Mouse (Mus musculus): Measurements from ENCODE around the gene Rilp. TPM values are rescaled to one million over a fixed set of nuclear protein-coding genes. Genes with fewer than 3 reads are reported as not detected.
A peak's percentile ranks its signal among the peaks of the same experiment; 100 is the strongest.

Gene Rilp
- polyA plus RNA-seq, 1 experiment: 1.6 TPM

GRCm38 (mm10) chr11:75468410-75468809 is 41.5 kb upstream of the Rilp start:
- no peak for DNase-seq (ENCODE audit: low read depth in 1 of 2, low spot score in 2 of 2)
- H3K4me1 ChIP-seq (ENCODE audit: control insufficient read depth, insufficient read depth, insufficient read length): no peaks in the 10 kb centered on the region; the same call in 1 of the 2 replicates
- peak overlapping the region; percentile 53; the same call in 1 of the 2 replicates for H3K4me3 ChIP-seq (ENCODE audit: extremely low read depth, insufficient read depth, insufficient read length)
- whole genome bisulfite sequencing: 53% methylated on average over 7 of the region's 7 CpGs
- no peak overlapping the region for H3K27ac ChIP-seq (ENCODE audit: insufficient read depth, low read length)
- no peaks in the 10 kb centered on the region; the same call in 1 of the 2 replicates for H3K36me3 ChIP-seq (ENCODE audit: control insufficient read depth, insufficient read depth, low read length)
- TF ChIP-seq POLR2A (IDR thresholded peaks at IDR 0.05; ENCODE audit: low read depth, low read length): no peak
- no peak for TF ChIP-seq CTCF (IDR thresholded peaks at IDR 0.05; ENCODE audit: extremely low read depth, insufficient read depth, insufficient read length, insufficient replicate concordance)
- no peaks in the 10 kb centered on the region for H3K27me3 ChIP-seq (ENCODE audit: control insufficient read depth, insufficient read depth, low read length)

- Histone ChIP-seq H3K4me3 (ENCODE audit: extremely low read depth, insufficient read depth, insufficient read length) (no peak overlapping the region), H3K36me3 (ENCODE audit: control insufficient read depth, insufficient read depth, low read length) (no peaks in the 10 kb centered on the region; the same call in 1 of the 2 replicates), H3K4me1 (ENCODE audit: control insufficient read depth, insufficient read depth, insufficient read length) (no peaks in the 10 kb centered on the region; the same call in 1 of the 2 replicates), H3K27me3 (ENCODE audit: control insufficient read depth, insufficient read depth, low read length) (no peaks in the 10 kb centered on the region), H3K27ac (ENCODE audit: insufficient read depth, low read length) (no peak overlapping the region)
- 96% methylated on average over 4 of the region's 4 CpGs for WGBS
- DNase-seq (ENCODE audit: low read depth in 1 of 2, low spot score in 2 of 2): no peak
- TF ChIP-seq CTCF (IDR thresholded peaks at IDR 0.05; ENCODE audit: extremely low read depth, insufficient read depth, insufficient read length, insufficient replicate concordance) (no peak), POLR2A (IDR thresholded peaks at IDR 0.05; ENCODE audit: low read depth, low read length) (no peak)
Observed at GRCm38 (mm10) chr11:75469261-75469660, 40.6 kb upstream of the Rilp start.

- Histone ChIP-seq H3K4me1 (ENCODE audit: control insufficient read depth, insufficient read depth, insufficient read length) (no peaks in the 10 kb centered on the region; the same call in 1 of the 2 replicates), H3K36me3 (ENCODE audit: control insufficient read depth, insufficient read depth, low read length) (no peaks in the 10 kb centered on the region; the same call in 1 of the 2 replicates), H3K27ac (ENCODE audit: insufficient read depth, low read length) (no peak overlapping the region), H3K27me3 (ENCODE audit: control insufficient read depth, insufficient read depth, low read length) (no peaks in the 10 kb centered on the region), H3K4me3 (ENCODE audit: extremely low read depth, insufficient read depth, insufficient read length) (no peak overlapping the region)
- no peak for DNase-seq (ENCODE audit: low read depth in 1 of 2, low spot score in 2 of 2)
- WGBS: 87% methylated on average over 3 of the region's 3 CpGs
- TF ChIP-seq CTCF (IDR thresholded peaks at IDR 0.05; ENCODE audit: extremely low read depth, insufficient read depth, insufficient read length, insufficient replicate concordance) (no peak), POLR2A (IDR thresholded peaks at IDR 0.05; ENCODE audit: low read depth, low read length) (no peak)
Observed at GRCm38 (mm10) chr11:75470675-75471074, 39.2 kb upstream of the Rilp start.

DNA sequence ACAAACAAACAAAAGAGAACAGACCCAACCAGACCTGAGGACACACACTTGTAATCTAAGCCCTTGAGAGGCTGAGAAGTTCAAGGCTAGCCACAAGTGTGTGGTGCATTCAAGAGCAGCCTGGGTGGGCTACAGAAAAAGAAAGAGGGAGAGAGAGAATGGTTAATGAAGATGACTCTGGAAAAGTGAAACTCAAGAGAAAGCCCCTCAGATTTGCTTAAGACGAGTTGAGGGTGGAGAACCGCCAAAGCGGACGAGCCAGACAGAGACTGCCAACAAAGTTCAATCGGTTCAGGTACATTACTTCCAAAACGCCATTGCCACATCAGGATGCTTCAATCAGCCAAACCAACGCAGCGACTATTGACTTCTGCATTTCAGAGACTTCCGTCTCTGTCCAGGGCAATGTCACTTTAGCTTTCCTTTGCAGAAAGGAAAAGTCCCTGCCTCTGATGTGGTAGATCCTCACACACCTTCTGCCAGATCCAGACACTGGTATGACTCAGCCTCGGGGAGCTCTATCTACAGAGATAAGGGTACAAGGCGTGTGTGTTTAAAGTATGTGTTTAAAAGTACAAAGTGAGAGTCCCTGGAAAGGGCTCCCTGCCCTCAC is 37.3 kb upstream of the Rilp start:
- 44% methylated on average over 11 of the region's 11 CpGs for WGBS
- Histone ChIP-seq H3K4me1 (ENCODE audit: control insufficient read depth, insufficient read depth, insufficient read length) (no peaks in the 10 kb centered on the region; the same call in 1 of the 2 replicates), H3K4me3 (ENCODE audit: extremely low read depth, insufficient read depth, insufficient read length) (no peak overlapping the region), H3K27ac (ENCODE audit: insufficient read depth, low read length) (no peak overlapping the region), H3K27me3 (ENCODE audit: control insufficient read depth, insufficient read depth, low read length) (no peaks in the 10 kb centered on the region), H3K36me3 (ENCODE audit: control insufficient read depth, insufficient read depth, low read length) (no peaks in the 10 kb centered on the region)
- TF ChIP-seq POLR2A (IDR thresholded peaks at IDR 0.05; ENCODE audit: low read depth, low read length): no peak
- no peak for TF ChIP-seq CTCF (IDR thresholded peaks at IDR 0.05; ENCODE audit: extremely low read depth, insufficient read depth, insufficient read length, insufficient replicate concordance)
- no peak for DNase-seq (ENCODE audit: low read depth in 1 of 2, low spot score in 2 of 2)

DNA sequence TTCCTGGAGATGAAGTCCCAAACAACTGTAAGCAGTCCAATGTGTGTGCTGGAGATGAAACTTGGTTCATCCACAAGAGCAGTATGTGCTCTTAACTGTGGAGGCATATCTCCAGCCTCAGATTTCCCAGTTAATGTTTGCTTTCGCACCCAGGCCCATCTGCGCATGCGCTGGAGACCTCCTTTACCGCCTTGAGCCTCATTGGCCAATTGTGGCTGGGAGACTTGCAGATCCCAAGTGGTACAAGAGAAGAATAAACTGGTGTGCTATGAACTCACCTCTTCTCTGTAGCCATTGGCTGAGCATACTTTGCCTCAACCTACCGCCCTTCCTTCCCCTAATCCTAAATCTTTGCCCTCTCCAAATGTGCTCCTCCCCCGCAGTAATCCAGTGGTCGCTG is 36.5 kb upstream of the Rilp start:
- Histone ChIP-seq H3K4me3 (ENCODE audit: extremely low read depth, insufficient read depth, insufficient read length) (no peak overlapping the region), H3K4me1 (ENCODE audit: control insufficient read depth, insufficient read depth, insufficient read length) (no peaks in the 10 kb centered on the region; the same call in 1 of the 2 replicates), H3K36me3 (ENCODE audit: control insufficient read depth, insufficient read depth, low read length) (no peaks in the 10 kb centered on the region), H3K27me3 (ENCODE audit: control insufficient read depth, insufficient read depth, low read length) (no peaks in the 10 kb centered on the region), H3K27ac (ENCODE audit: insufficient read depth, low read length) (no peak overlapping the region)
- 86% methylated on average over 7 of the region's 7 CpGs for WGBS
- no peak for DNase-seq (ENCODE audit: low read depth in 1 of 2, low spot score in 2 of 2)
- TF ChIP-seq POLR2A (IDR thresholded peaks at IDR 0.05; ENCODE audit: low read depth, low read length): no peak
- TF ChIP-seq CTCF (IDR thresholded peaks at IDR 0.05; ENCODE audit: extremely low read depth, insufficient read depth, insufficient read length, insufficient replicate concordance): no peak

DNA sequence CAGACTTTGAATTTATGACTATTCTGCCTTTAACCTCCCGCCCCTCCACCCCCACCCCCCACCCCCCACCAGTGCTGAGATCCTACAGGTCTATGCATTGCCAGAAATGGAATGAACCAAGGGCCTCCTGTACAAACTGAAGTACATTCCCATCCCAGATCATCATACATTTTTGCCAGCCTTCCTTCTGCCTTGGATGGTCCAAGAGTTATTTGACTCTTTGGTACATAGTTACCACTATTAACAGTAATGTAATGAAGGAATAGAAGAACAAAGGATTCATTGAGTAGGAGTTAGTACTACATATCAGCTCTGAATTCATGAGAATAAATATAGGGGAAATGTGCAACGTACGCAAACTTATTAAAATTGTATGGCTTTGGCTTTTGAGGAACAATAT is 23.7 kb upstream of the Rilp start:
- DNase-seq (ENCODE audit: low read depth in 1 of 2, low spot score in 2 of 2): no peak
- Histone ChIP-seq H3K36me3 (ENCODE audit: control insufficient read depth, insufficient read depth, low read length) (peaks cover 14% of the 10 kb centered on the region), H3K27me3 (ENCODE audit: control insufficient read depth, insufficient read depth, low read length) (no peaks in the 10 kb centered on the region), H3K4me1 (ENCODE audit: control insufficient read depth, insufficient read depth, insufficient read length) (peaks cover 2% of the 10 kb centered on the region; the same call in 1 of the 2 replicates), H3K4me3 (ENCODE audit: extremely low read depth, insufficient read depth, insufficient read length) (no peak overlapping the region), H3K27ac (ENCODE audit: insufficient read depth, low read length) (no peak overlapping the region)
- TF ChIP-seq CTCF (IDR thresholded peaks at IDR 0.05; ENCODE audit: extremely low read depth, insufficient read depth, insufficient read length, insufficient replicate concordance) (no peak), POLR2A (IDR thresholded peaks at IDR 0.05; ENCODE audit: low read depth, low read length) (no peak)
- WGBS: 30% methylated on average over 3 of the region's 3 CpGs

All from spleen, adult 2 months (tissue).